Mouse (Mus musculus) liver, embryonic 14.5 days (tissue): Measurements from ENCODE around the gene Itgb1bp1. TPM values are rescaled to one million over a fixed set of nuclear protein-coding genes. Genes with fewer than 3 reads are reported as not detected.

ENCODE experiments used
- ATAC-seq: fragments of 200-750 bp; cut with Nextera tagmentation; 2 replicates; pipeline ENCODE4 v1.8.0; 2017; ENCODE audit warnings: moderate number of reproducible peaks, mild to moderate bottlenecking, moderate library complexity; ENCODE audit not compliant: insufficient read depth
- DNase-seq, 3 experiments: peaks; one replicate each; pipeline ENCODE4 v3.0.0-alpha.2; 2012 to 2013; ENCODE audit warnings: low read depth in 3 of 3, low spot score in 3 of 3
- H3K27ac ChIP-seq: fragments of 300-500 bp; sonication (generic); 2 replicates; pipeline ENCODE4 v1.5.1; 2014; ENCODE audit warnings: moderate library complexity, mild to moderate bottlenecking, control low read depth, inconsistent platforms
- H3K27me3 ChIP-seq: fragments of 300-500 bp; sonication (generic); 2 replicates; pipeline ENCODE4 v1.6.1; 2014; ENCODE audit warnings: mild to moderate bottlenecking, low read length, moderate library complexity; ENCODE audit not compliant: control insufficient read depth, insufficient read depth
- H3K36me3 ChIP-seq: fragments of 300-500 bp; sonication (generic); replicated peaks from 2 replicates; pipeline ENCODE4 v1.6.1; 2014; ENCODE audit warnings: low read depth; ENCODE audit not compliant: control insufficient read depth, insufficient read depth
- H3K4me1 ChIP-seq, 2 experiments: fragments of 200-500 bp in 1 of 2; fragments of 300-500 bp in 1 of 2; sonication (generic) in 1 of 2; replicated peaks; 2 replicates each; pipeline ENCODE4 v1.6.1; 2012 to 2014; ENCODE audit warnings: antibody characterized with exemption in 1 of 2, inconsistent platforms in 1 of 2, low read length in 1 of 2; ENCODE audit not compliant: control insufficient read depth in 2 of 2, insufficient read depth in 2 of 2
- H3K4me2 ChIP-seq: fragments of 300-500 bp; sonication (generic); 2 replicates; pipeline ENCODE4 v1.6.1; 2014; ENCODE audit warnings: low read depth, mild to moderate bottlenecking, control low read depth, moderate library complexity
- H3K4me3 ChIP-seq, 2 experiments: fragments of 200-500 bp in 1 of 2; fragments of 300-500 bp in 1 of 2; sonication (generic) in 1 of 2; 2 replicates each; pipeline ENCODE4 v1.5.1; 2012 to 2014; ENCODE audit warnings: low read depth in 2 of 2, low read length in 2 of 2, mild to moderate bottlenecking in 2 of 2, control low read depth in 1 of 2, inconsistent platforms in 1 of 2, moderate library complexity in 1 of 2; ENCODE audit not compliant: insufficient read depth in 1 of 2
- H3K9ac ChIP-seq: fragments of 300-500 bp; sonication (generic); replicated peaks from 2 replicates; pipeline ENCODE4 v1.6.1; 2014; ENCODE audit warnings: mild to moderate bottlenecking, control low read depth, moderate library complexity
- H3K9me3 ChIP-seq: fragments of 300-500 bp; sonication (generic); 2 replicates; pipeline ENCODE4 v1.6.1; 2016; ENCODE audit warnings: low read length, mixed read lengths; ENCODE audit not compliant: control insufficient read depth
- CTCF ChIP-seq: IDR thresholded peaks from 2 replicates; pipeline ENCODE4 v1.5.1; 2016; ENCODE audit warnings: antibody characterized with exemption, low read depth, control low read depth
- EP300 ChIP-seq: IDR thresholded peaks from 2 replicates; pipeline ENCODE4 v1.6.1; 2016; ENCODE audit warnings: antibody characterized with exemption, low read depth
- WGBS: fragments of 180-500 bp; shearing (Covaris S2); extraction: QIAGEN DNeasy Blood & Tissue Kit; methylation state at CpG from one replicate; pipeline ENCODE4 v1.1.7; 2014; ENCODE audit not compliant: insufficient replicate concordance; 5-methylcytosine and 5-hydroxymethylcytosine counted together
- polyA plus RNA-seq, 2 experiments: library from polyadenylated mRNA; depleted of rRNA in 1 of 2; stranded (reverse) in 1 of 2; unstranded in 1 of 2; fragments of >200 nt; fragmentation: Nextera tagmentation in 1 of 2; extraction: Ambion mirVana in 1 of 2; gene quantifications; 2 replicates each; pipeline versions ENCODE4 v1.2.1 to v1.2.3; 2012 to 2014

The Itgb1bp1 gene
- polyA plus RNA-seq, 2 experiments, result 10.8 to 22.6 TPM

- DNase-seq (peak in 1 of 3 experiments; percentile 11), ATAC-seq (no peak)
- WGBS, result 35% methylated on average over 7 of the region's 7 CpGs
- H3K27ac ChIP-seq, result no peak overlapping the region; the same call in 1 of the 2 replicates
- H3K27me3 ChIP-seq, result no peaks in the 10 kb centered on the region
- H3K4me3 ChIP-seq, result peak overlapping the region; percentile 84 to 88
- TF ChIP-seq CTCF (no peak), EP300 (no peak)
- H3K4me2 ChIP-seq, result peak overlapping the region; percentile 93
- H3K36me3 ChIP-seq, result peaks cover 8% of the 10 kb centered on the region
- peaks cover 7 to 12% of the 10 kb centered on the region in 2 experiments for H3K4me1 ChIP-seq
- peak overlapping the region; percentile 79 for H3K9ac ChIP-seq
- H3K9me3 ChIP-seq, result no peaks in the 10 kb centered on the region
Measured at GRCm38 (mm10) chr12:21316869-21317265, 30.8 kb upstream of the Itgb1bp1 start.

- Histone ChIP-seq H3K4me2 (peak within 1 kb of the TSS; percentile 93), H3K9ac (peak within 1 kb of the TSS; percentile 79), H3K9me3 (no peaks in the 10 kb centered on the region), H3K36me3 (peaks cover 8% of the 10 kb centered on the region), H3K27ac (peak within 1 kb of the TSS; percentile 25; the same call in 1 of the 2 replicates), H3K27me3 (no peaks in the 10 kb centered on the region), H3K4me1 (peaks cover 7 to 12% of the 10 kb centered on the region in 2 experiments), H3K4me3 (peak within 1 kb of the TSS; percentile 84 to 88)
- 1% methylated on average over 59 of the region's 59 CpGs for WGBS
- ATAC-seq, result peak; percentile 93
- TF ChIP-seq EP300, result no peak
- no peak for TF ChIP-seq CTCF
- peak; percentile 55 to 75 (median 62) for DNase-seq
Measured at GRCm38 (mm10) chr12:21315923-21316868, 30.1 kb upstream of the Itgb1bp1 start, which contains the start of gene Iah1. TSS of gene Iah1 (plus strand) at chr12:21316389.

GRCm38 (mm10) chr12:21312201-21312600 lies 26.1 kb upstream of the Itgb1bp1 start:
- no peak overlapping the region for H3K27ac ChIP-seq
- H3K9ac ChIP-seq, result no peak overlapping the region
- no peak overlapping the region for H3K4me2 ChIP-seq
- no peak for ATAC-seq
- H3K36me3 ChIP-seq, result peaks cover 15% of the 10 kb centered on the region
- H3K4me1 ChIP-seq, result peaks cover 7 to 8% of the 10 kb centered on the region in 2 experiments
- WGBS, result 86% methylated on average over 5 of the region's 5 CpGs
- H3K27me3 ChIP-seq, result no peaks in the 10 kb centered on the region
- H3K9me3 ChIP-seq, result no peaks in the 10 kb centered on the region
- no peak overlapping the region for H3K4me3 ChIP-seq
- no peak for TF ChIP-seq CTCF
- no peak for TF ChIP-seq EP300
- no peak for DNase-seq

- WGBS, result 77% methylated on average over 4 of the region's 4 CpGs
- peaks cover 16% of the 10 kb centered on the region for H3K36me3 ChIP-seq
Measured at GRCm38 (mm10) chr12:21306721-21307120, 20.6 kb upstream of the Itgb1bp1 start.

GRCm38 (mm10) chr12:21305741-21306140 lies 19.7 kb upstream of the Itgb1bp1 start:
- Histone ChIP-seq H3K36me3 (peaks cover 19% of the 10 kb centered on the region), H3K27me3 (no peaks in the 10 kb centered on the region), H3K9ac (no peak overlapping the region), H3K4me1 (peaks cover 0 to 4% of the 10 kb centered on the region in 2 experiments; a peak in 3 of 4 replicates), H3K4me2 (no peak overlapping the region), H3K4me3 (no peak overlapping the region), H3K9me3 (no peaks in the 10 kb centered on the region), H3K27ac (no peak overlapping the region)
- no peak for TF ChIP-seq CTCF
- no peak for TF ChIP-seq EP300
- 81% methylated on average over 4 of the region's 4 CpGs for WGBS
- DNase-seq, result no peak
- no peak for ATAC-seq

More at GRCm38 (mm10) chr12:21306721-21307120, 20.6 kb upstream of the Itgb1bp1 start:
- H3K27ac ChIP-seq, result no peak overlapping the region
- no peak for TF ChIP-seq EP300
- TF ChIP-seq CTCF, result no peak
- no peak overlapping the region for H3K4me2 ChIP-seq
- no peaks in the 10 kb centered on the region for H3K27me3 ChIP-seq
- H3K4me1 ChIP-seq, result no peaks in the 10 kb centered on the region; a peak in 2 of 4 replicates
- no peaks in the 10 kb centered on the region for H3K9me3 ChIP-seq
- no peak for DNase-seq
- H3K9ac ChIP-seq, result no peak overlapping the region
- ATAC-seq, result no peak
- H3K4me3 ChIP-seq, result no peak overlapping the region
